Mouse (Mus musculus) spleen, adult 2 months (tissue): Measurements from ENCODE around the gene Apol7b.

Experiments
- CTCF ChIP-seq: fragments of 200-500 bp; IDR thresholded peaks from 2 replicates; pipeline ENCODE4 v1.5.1; 2011; ENCODE audit warnings: mild to moderate bottlenecking, inconsistent platforms; ENCODE audit not compliant: insufficient read depth, insufficient read length, insufficient replicate concordance; ENCODE audit errors: extremely low read depth
- POLR2A ChIP-seq: fragments of 200-500 bp; IDR thresholded peaks from 2 replicates; pipeline ENCODE4 v1.6.1; 2011; ENCODE audit warnings: low read depth, low read length, inconsistent platforms

- TF ChIP-seq POLR2A: no peak
- TF ChIP-seq CTCF: no peak
These were observed 70.4 kb downstream of the Apol7b start for GRCm38 (mm10) chr15:77376920-77377319.
